Mouse (Mus musculus): ENCODE results near the gene Gpr83.

DNA sequence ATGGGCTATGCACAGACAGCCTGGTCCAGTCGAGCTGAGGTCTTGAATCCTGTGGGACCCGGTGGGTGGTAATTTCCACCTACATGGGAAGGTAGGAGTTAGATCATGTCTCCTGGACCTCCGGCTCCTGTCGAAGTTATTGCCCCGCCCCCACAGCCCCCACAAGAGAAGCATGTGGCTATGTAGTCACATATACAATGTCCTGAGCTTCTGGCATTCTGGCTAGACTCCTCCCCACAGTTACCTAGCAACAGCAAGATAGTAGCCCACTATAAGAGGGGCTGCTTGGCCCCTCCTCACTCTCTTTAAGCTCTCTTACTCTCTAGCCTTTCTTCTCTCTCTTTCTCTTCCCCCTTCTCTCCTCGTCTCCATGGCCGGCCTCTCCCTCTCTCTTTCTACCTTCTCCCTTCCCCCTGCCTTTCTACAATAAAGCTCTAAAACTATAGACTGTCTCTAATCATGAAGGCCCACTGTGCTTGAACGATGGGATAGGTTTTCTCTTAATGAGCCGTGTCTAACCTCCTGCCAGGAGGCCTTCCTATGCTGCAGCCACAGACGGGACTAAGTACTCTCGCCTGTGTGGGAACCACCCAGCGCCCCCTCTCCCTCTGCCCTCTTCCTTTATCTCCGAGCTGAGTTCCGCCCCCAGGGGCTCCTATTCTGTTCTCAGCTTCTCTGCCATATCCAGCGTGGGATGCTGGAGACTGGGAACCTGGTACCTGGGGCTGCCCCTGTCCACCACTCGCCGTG lies 12.3 kb downstream of the Gpr83 start:
- TF ChIP-seq POLR2A (IDR thresholded peaks at IDR 0.05; ENCODE audit: low read depth, low read length) (no peak), CTCF (IDR thresholded peaks at IDR 0.05; ENCODE audit: borderline replicate concordance, insufficient read depth, low read length) (no peak)
